Mouse (Mus musculus) adrenal gland, postnatal 14 days (tissue): ENCODE results near the gene Commd8. TPM values are rescaled to one million over a fixed set of nuclear protein-coding genes. Genes with fewer than 3 reads are reported as not detected.
"Not testable (repeated sequence)": the region's sequence is repeated elsewhere in the genome, so short reads cannot be mapped to it uniquely, and the experiment has no call there.

Source experiments
- DNase-seq: peaks from one replicate; pipeline ENCODE4 v3.0.0; 2021; ENCODE audit warnings: mixed read lengths
- total RNA-seq: library from RNA; stranded (reverse); gene quantifications from 2 replicates; pipeline ENCODE4 v1.2.3, GENCODE M21; 2021

Gene Commd8
- total RNA-seq, 1 experiment from 2014 or later: 59.9 TPM

DNA sequence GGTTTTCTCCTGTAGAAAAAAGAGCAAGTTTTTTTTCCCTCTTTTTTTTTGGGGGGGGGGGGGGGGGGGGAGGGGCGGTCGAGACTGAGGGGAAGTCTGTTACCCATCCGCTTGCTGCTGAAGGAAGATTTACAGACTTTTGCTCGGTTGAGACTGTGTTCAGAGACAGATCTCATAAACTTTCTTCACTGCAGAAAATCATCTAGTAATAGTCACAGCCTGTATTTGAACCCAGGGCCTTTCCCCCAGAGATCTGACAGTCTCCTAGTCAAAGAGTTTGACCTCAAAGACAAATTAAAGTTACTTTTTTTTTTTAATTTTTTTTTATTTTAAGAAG is 264 bp upstream of the Commd8 start:
- DNase-seq: no peak

DNA sequence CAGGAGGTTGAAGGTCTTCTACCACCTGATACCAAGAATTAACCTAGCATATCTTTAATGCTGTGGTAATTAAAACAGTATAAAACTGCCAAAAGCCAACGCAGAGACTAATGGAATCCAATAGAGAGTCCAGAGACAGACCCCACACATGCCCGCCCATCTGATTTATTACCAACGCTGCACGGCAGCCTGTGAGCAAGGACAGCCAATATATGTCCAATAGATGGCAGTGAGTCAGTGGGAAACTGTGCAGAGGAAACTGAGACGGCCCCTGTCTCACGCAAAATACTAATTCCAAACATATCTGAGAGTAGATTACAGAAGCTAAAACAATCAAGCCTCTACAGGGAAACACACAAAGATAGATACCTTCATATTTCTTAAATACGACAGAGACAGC is 3.6 kb downstream of the Commd8 start:
- DNase-seq: no peak

DNA sequence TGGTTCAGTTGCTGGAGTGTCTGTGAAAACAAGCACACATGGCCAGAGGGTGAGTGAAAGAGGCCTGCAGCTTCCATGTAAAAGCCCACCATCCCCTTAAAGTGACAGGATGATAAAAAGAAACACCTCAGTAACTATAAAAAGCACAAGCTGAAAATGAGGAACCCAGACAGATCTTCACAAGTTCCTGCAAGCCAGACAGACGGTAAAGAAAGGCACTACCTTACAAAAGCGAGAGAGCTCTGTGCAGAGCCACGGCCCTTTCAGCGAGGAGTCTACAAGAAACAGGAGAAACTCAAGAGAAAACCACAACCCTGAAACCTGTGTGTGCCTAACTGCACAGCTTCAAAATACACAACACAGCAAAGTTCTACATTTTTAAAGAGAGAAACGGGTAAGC is 5.1 kb downstream of the Commd8 start:
- DNase-seq: no peak

DNA sequence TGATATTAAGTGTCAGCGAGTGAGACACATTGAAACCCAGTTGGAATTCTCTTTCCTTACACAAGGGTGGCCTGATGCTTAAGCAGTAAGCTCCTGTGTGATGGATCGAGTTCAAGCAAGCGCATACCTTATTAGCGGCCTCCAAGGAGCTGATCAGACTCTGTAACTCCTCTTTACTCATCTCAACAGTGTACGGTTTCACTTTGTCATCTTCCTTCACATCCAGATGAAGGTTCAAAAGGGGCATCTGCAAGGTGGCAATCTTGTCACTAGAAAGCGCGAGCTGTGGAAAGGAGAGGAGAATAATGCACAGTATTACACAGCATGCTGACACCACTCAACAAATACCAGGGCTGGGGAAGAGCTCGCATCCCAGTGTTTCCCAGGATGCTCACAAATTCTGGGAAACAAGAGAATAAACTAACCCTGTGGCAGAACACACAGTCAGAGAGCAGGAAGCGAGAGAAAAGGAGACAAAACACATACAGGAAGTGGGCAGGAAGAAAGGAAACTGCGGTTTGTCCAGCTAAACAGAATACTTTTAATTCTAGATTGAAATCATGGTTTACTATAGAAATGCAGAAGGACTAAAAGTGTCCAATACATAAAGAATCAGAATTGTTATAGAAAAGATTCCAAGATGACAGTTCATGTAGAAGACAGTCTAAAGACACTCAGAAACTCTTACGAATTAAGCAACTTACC is 7.1 kb downstream of the Commd8 start:
- DNase-seq: no peak

DNA sequence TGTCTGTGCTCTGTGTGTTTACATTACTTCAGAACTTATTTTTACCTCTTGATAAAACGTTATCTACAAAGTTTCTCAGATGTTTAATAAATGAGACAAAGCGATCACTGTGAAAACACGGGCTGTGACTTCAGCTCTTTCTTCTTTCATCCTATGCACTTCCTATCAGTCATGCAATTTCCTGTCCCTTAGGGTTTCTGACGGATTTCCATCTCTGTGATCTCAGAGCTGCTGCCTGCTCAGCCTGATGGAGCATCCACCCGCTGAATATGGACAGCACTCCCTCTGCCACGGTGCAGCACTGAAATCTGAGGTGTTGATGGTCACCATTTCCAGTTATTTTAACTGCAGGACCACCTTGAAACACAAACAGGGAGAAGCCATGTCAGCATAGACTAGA is 8.5 kb downstream of the Commd8 start:
- no peak for DNase-seq

DNA sequence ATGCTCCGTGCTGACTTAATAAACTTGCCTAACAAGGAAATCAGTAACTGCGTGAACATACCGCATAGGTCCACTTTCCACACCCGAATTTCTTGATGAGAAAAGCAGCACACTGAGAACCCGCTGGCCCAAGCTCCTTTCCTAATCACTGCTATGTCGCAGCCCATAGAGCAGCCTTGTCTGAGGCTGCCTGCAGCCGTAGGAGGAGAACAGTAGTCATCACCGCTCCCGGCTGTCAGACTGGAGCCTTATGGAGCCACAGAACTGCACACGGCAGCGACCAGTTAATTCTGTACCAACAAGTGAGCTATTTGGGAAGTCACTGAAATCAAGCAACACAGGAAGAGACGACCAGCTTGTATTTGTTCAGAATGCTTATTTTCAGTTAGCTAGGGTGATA is 9.3 kb downstream of the Commd8 start:
- no peak for DNase-seq

DNA sequence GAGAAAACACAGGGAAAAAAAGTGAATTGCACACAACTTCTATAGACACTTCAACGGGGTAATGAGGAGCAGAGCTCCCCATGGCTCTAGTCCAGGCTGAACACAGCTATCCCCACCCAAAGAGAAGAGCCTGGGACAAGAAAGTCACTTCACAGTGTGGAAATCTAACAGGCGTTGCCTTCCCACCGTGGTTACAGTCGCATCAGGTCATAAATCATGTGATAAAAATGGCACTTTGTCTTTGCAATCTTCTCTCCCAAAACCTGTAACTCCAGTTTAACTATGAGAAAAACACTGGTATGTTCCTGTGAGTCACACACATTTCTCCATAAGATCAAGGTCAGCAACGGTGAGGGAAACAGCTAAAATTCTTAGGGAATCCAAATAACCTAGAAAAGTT is 11.4 kb downstream of the Commd8 start:
- DNase-seq: no peak

DNA sequence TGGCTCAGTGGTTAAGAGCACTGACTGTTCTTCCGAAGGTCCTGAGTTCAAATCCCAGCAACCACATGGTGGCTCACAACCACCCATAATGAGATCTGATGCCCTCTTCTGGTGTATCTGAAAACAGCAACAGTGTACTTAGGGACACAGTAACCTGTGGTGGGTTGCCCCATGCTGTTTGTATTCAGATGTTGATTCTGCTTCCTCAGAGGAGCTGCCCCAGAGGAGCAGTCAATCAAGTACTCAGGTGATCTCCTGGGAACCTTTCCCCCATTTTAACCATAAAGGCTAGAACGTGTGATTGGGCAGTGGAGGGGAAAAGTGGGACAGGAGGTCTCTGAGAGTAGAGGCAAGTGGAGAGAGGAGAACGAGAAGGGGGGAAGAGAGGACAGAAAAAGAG is 12.3 kb downstream of the Commd8 start:
- not testable (repeated sequence) for DNase-seq

DNA sequence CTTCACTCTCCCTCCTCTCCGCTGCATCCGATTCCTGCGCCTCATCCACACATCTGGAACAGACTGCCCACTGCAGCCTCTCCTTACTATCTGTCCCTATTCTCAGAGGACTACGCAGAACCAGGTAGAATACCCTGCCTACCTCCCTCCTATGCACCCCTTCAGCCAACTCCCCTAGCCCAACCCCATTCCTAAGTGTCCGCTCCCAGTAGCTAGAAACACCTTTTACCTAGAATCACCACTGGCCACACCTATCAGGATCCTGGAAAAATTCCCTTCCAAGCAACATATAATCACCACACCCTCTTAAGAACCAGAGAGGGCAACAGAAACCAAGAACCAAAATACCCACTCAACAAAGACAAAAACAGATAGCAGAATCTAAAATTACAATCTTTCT is 17.1 kb downstream of the Commd8 start:
- DNase-seq: no peak

DNA sequence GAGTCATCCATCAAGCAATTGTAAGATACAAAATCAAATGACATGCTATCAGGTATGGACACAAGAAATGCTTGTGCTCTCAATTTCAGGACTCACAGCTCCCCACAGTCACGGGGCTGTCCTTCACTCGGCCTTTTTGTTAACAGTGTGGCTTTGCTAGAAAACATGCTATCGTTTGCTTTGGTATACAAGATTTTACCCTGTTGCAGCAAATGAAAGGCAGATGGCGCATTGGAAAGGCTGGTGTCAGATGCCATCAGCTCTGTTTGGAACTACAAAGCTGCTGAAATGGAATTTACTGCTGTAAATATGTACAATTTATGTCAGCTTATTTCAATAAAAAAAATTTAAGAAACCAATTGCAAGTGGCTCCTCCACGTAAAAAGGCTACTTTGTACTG is 19.3 kb downstream of the Commd8 start:
- no peak for DNase-seq

DNA sequence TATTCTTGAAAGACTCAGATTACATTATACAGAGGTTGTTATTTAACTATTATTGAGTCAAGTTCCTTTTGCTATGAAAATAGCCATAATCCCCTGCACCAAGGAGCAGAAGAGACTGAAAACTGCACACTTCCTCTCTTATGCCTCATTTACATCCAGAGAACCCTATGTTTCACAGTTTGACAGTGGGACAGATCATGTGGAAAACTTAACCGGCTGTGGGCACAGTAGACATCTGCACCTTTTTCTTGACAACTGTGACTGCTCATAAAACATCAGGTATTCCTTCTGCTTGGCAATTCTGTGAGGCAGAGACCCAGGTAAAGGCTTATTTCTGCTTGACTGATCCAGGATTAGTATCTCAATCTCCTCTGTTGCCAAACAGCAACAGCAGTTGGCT is 28.4 kb downstream of the Commd8 start:
- DNase-seq: no peak

DNA sequence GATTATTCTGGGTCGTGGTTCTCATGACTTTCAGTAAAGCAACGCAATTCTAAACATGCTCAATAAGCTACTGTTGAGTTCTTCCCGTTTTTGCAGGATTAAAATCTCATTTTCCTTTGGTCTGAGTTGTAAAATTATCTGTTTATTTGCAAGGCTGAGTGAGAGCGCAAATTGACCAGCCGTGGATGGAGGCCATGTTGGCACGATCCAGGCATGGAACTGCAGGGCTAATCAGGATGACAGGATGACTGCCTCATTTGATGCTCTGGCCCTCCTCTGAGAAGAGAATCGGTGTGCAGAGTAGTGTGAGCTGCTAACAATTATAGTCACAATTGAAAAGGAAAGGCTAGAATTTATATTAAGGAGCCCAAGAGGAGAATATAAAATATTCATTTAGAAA is 29.7 kb downstream of the Commd8 start:
- no peak for DNase-seq

DNA sequence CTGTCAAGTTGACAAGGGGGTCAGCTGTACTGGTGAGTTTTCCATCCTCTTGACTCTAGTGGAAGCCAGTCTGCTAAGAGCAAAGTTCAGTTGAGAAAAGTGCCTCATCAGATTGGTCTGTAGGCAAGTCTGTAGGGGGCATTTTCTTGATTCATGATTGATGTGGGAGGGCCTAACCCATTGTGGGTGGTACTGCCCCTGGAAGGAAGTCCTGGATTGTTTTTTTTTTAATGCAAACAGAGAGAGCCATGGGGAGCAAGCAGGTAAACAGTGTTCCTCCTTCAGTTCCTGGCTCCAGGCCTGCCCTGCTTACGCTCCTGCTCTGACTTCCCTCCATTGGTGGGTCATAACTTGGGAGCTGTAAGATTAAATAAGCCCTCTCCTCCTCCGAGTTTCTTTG is 34.1 kb downstream of the Commd8 start:
- no peak for DNase-seq

DNA sequence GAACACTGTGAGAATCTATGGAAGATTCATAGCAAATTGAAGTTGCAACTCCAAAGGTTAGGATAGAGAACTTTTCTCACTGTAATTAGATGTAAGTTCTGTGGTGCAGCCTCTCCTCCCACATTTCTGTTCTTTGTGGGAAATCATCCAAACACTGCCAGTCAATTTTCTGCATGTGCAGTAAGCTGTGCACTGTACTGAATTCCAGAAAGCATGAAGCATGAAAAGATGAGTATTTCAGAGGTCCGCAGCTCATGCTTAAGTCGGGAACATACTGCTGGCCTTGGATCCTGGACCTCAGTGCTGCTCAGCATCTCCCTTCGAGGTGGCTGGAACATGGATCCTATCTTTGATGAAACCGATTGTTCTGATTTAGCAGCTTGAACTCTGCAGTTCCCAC is 41.3 kb downstream of the Commd8 start:
- DNase-seq: no peak

DNA sequence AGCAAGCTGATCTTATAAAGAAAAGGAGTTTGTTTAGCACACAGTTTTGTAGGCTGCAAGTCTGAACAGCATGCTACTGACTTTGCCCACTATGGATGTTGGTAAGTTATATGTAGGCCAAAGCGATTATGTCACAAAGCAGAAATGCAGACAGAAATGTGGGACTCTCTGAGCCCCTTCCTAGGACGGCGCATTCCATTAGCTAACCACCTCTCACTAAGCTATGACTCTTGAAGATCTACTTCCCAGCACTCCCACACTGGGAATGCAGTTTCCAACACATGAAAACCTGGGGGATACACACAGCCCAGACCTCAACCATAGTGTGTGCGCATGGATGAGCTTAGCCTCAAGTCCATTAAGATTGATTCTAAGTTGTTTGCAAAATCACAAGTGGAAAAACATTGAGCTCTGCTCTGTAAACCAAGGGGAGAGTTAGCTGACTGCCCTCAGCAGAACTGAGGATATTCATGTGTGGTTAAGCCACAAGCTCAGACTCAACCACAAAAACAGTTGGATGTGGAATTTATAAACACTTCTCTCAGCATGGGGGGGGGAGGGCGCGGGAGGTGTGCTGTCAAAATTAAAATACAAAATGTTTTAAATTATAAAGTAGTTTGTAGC is 45.5 kb downstream of the Commd8 start:
- DNase-seq: no peak
